Mouse (Mus musculus): Measurements from ENCODE around the gene Ubald1. TPM values are rescaled to one million over a fixed set of nuclear protein-coding genes. Genes with fewer than 3 reads are reported as not detected.

The Ubald1 gene
- total and polyA plus RNA-seq, 3 experiments, result 9.6 to 53.7 (median 11.6) TPM

DNA sequence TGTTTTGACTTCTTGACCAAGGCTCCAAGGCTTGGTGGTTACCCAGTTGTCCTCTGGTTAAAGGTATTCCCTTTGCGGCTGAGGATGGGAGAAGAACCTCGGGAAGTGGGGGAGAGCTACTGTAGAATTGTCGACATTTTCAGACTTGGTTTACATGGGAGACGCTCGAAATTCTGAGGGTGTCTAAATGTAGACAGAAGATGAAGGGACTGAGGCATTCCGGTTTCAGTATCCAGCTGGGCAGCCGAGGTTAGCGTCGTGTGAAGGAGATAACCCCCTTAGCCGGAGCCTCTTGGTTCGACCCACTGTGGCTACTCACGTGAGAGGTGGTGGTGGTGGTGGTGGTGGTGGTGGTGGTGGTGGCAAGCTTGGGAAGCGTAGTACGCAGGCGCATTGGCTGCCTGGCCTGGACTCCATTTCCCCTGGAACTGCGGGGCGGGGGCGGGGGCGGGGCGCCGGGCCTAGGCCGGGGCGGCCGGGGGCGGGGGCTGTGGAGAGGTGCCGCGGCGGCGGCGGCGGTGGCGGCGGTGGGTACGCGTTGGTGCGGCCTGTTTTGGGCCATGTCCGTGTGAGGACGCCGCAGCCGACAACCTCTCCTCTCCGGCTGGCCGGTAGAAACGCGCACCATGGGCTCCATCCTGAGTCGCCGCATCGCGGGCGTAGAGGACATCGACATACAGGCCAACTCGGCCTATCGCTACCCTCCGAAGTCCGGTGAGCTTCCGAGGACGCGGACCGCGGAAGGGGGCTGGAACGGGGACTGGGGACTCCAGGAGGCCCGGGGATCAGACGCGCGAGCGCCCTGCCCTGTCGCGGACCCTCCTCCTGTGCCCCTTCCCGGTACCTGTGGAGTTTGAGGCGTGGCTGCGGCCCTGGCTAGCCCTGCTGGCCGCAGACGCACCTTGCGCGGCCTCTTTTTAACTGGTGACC lies 5.9 kb upstream of the Ubald1 start, which contains the start of gene Mgrn1 (continued):
- TF ChIP-seq RCOR1 (conservative IDR thresholded peaks at IDR 0.05; ENCODE audit: low read depth, low read length) (0 out of 2 replicates have a peak, but pooled peaks have one; percentile 51), HCFC1 (IDR thresholded peaks at IDR 0.05; ENCODE audit: low read depth, low read length) (peak; percentile 62), MYC (IDR thresholded peaks at IDR 0.05; ENCODE audit: low read depth, low read length) (no peak), MAFK (IDR thresholded peaks at IDR 0.05; ENCODE audit: insufficient replicate concordance, low read length) (no peak; the same call in 1 of the 2 replicates), CHD2 (IDR thresholded peaks at IDR 0.05; ENCODE audit: low read length) (no peak), SMC3 (IDR thresholded peaks at IDR 0.05; ENCODE audit: low read depth, low read length) (no peak), ZMIZ1 (IDR thresholded peaks at IDR 0.05; ENCODE audit: low read depth, low read length) (no peak), PAX5 (IDR thresholded peaks at IDR 0.05; ENCODE audit: low read length) (no peak), NRF1 (IDR thresholded peaks at IDR 0.05; ENCODE audit: low read depth, low read length) (peak; percentile 77), RAD21 (IDR thresholded peaks at IDR 0.05; ENCODE audit: low read depth, low read length) (no peak), IRF4 (IDR thresholded peaks at IDR 0.05; ENCODE audit: low read depth, low read length) (0 out of 2 replicates have a peak, but pooled peaks have one; percentile 22), ETS1 (conservative IDR thresholded peaks at IDR 0.05; ENCODE audit: low read depth, low read length) (peak; percentile 47), CTCF (conservative IDR thresholded peaks at IDR 0.05 in 1 of 2, IDR thresholded peaks at IDR 0.05 in 1 of 2; ENCODE audit: low read depth in 2 of 2, low read length in 2 of 2) (no peak), POLR2A (IDR thresholded peaks at IDR 0.05; ENCODE audit: low read depth, low read length) (peak; percentile 59; the same call in 1 of the 2 replicates), UBTF (IDR thresholded peaks at IDR 0.05; ENCODE audit: low read depth, low read length) (no peak; the same call in 1 of the 2 replicates), EP300 (IDR thresholded peaks at IDR 0.05; ENCODE audit: low read length) (no peak), TCF12 (IDR thresholded peaks at IDR 0.05; ENCODE audit: low read depth, low read length) (peak; percentile 50; the same call in 1 of the 2 replicates), JUND (conservative IDR thresholded peaks at IDR 0.05; ENCODE audit: low read depth, low read length) (no peak), MEF2A (IDR thresholded peaks at IDR 0.05; ENCODE audit: borderline replicate concordance, low read depth, low read length) (peak; percentile 22; the same call in 1 of the 2 replicates), MAX (IDR thresholded peaks at IDR 0.05; ENCODE audit: low read length) (peak; percentile 52; the same call in 1 of the 2 replicates), NELFE (IDR thresholded peaks at IDR 0.05; ENCODE audit: low read depth, low read length) (peak; percentile 65), MAZ (IDR thresholded peaks at IDR 0.05; ENCODE audit: low read depth, low read length) (peak; percentile 66), SIN3A (IDR thresholded peaks at IDR 0.05; ENCODE audit: low read length) (peak; percentile 52)

- in situ Hi-C loops (cut with MboI; ENCODE audit: low pct_ligation_motif_present, low pct_unique_long_range_greater_than_20kb, low sequenced_read_pairs) (no loop called here), dilution Hi-C loops (cut with MboI; ENCODE audit: extremely low pct_ligation_motif_present, extremely low pct_unique_long_range_greater_than_20kb, low sequenced_read_pairs) (no loop called here)
- Histone ChIP-seq H3K4me1 (ENCODE audit: control insufficient read depth in 1 of 2, insufficient read depth in 2 of 2) (peaks cover 12 to 40% of the 10 kb centered on the region in 2 experiments), H3K4me3 (replicated peaks in 1 of 3; ENCODE audit: low read depth in 2 of 3, low read length in 2 of 3, poor library complexity in 1 of 3) (no peak overlapping the region), H3K36me3 (replicated peaks in 1 of 2; ENCODE audit: control insufficient read depth in 1 of 2, insufficient read depth in 1 of 2, low read length in 1 of 2) (no peaks in the 10 kb centered on the region), H3K27me3 (replicated peaks) (no peaks in the 10 kb centered on the region), H3K27ac (ENCODE audit: insufficient read depth, low read depth) (no peak overlapping the region), H3K79me2 (replicated peaks; ENCODE audit: control insufficient read depth, extremely low read depth, insufficient read depth, poor library complexity, severe bottlenecking) (no peaks in the 10 kb centered on the region), H3K9me3 (replicated peaks; ENCODE audit: low read length) (no peaks in the 10 kb centered on the region), H3K4me2 (ENCODE audit: insufficient read depth, low read depth, poor library complexity, severe bottlenecking) (no peak overlapping the region), H3K9ac (ENCODE audit: insufficient read depth, low read depth) (no peak overlapping the region)
- DNase-seq (ENCODE audit: extremely low read depth), result no peak
- TF ChIP-seq BHLHE40 (IDR thresholded peaks at IDR 0.05; ENCODE audit: low read depth, low read length) (no peak), NELFE (IDR thresholded peaks at IDR 0.05; ENCODE audit: low read depth, low read length) (no peak), JUND (conservative IDR thresholded peaks at IDR 0.05; ENCODE audit: low read depth, low read length) (no peak), RAD21 (IDR thresholded peaks at IDR 0.05; ENCODE audit: low read depth, low read length) (no peak), SMC3 (IDR thresholded peaks at IDR 0.05; ENCODE audit: low read depth, low read length) (no peak), ETS1 (conservative IDR thresholded peaks at IDR 0.05; ENCODE audit: low read depth, low read length) (no peak), TCF12 (IDR thresholded peaks at IDR 0.05; ENCODE audit: low read depth, low read length) (no peak), SIN3A (IDR thresholded peaks at IDR 0.05; ENCODE audit: low read length) (no peak), KAT2A (IDR thresholded peaks at IDR 0.05; ENCODE audit: insufficient replicate concordance, low read length) (no peak), ELF1 (IDR thresholded peaks at IDR 0.05; ENCODE audit: low read depth, low read length) (no peak), RCOR1 (conservative IDR thresholded peaks at IDR 0.05; ENCODE audit: low read depth, low read length) (no peak), ZMIZ1 (IDR thresholded peaks at IDR 0.05; ENCODE audit: low read depth, low read length) (no peak)
Observed at GRCm38 (mm10) chr16:4884930-4885329, 4.8 kb upstream of the Ubald1 start.
